Mouse (Mus musculus) cerebral cortex, adult 2 months (tissue): ENCODE measurements around the gene Dlg2.

ENCODE experiments used
- WGBS: fragments of 180-500 bp; shearing (Covaris S2); methylation state at CpG from one replicate; pipeline ENCODE4 v1.1.7; 2018; 5-methylcytosine and 5-hydroxymethylcytosine counted together

Gene Dlg2

GRCm38 (mm10) chr7:90553399-90553798 is 76.9 kb downstream of the Dlg2 start:
- WGBS = 71% methylated on average over 6 of the region's 6 CpGs

- 98% methylated on average over 2 of the region's 2 CpGs for WGBS
Measured at GRCm38 (mm10) chr7:90554421-90554820, 77.9 kb downstream of the Dlg2 start.

GRCm38 (mm10) chr7:90569130-90569529 is 92.7 kb downstream of the Dlg2 start:
- 54% methylated on average over 7 of the region's 7 CpGs for WGBS

- WGBS = 56% methylated on average over 2 of the region's 2 CpGs
Measured at GRCm38 (mm10) chr7:90587795-90588194, 111.3 kb downstream of the Dlg2 start.

- WGBS = 90% methylated on average over 1 of the region's 1 CpGs
Measured at GRCm38 (mm10) chr7:90588318-90588717, 111.8 kb downstream of the Dlg2 start.

- WGBS = 63% methylated on average over 2 of the region's 2 CpGs
Measured at GRCm38 (mm10) chr7:90609764-90610163, 133.3 kb downstream of the Dlg2 start.

GRCm38 (mm10) chr7:90630546-90630945 is 154.1 kb downstream of the Dlg2 start:
- 54% methylated on average over 3 of the region's 3 CpGs for WGBS

- WGBS = 88% methylated on average over 1 of the region's 1 CpGs
Measured at GRCm38 (mm10) chr7:90649512-90649911, 173.0 kb downstream of the Dlg2 start.

- WGBS = 58% methylated on average over 6 of the region's 6 CpGs
Measured at GRCm38 (mm10) chr7:90651128-90651527, 174.7 kb downstream of the Dlg2 start.

- WGBS = 60% methylated on average over 2 of the region's 2 CpGs
Measured at GRCm38 (mm10) chr7:90651611-90652010, 175.1 kb downstream of the Dlg2 start.

- 62% methylated on average over 3 of the region's 3 CpGs for WGBS
Measured at GRCm38 (mm10) chr7:90658593-90658992, 182.1 kb downstream of the Dlg2 start.

- WGBS = 46% methylated on average over 7 of the region's 7 CpGs
Measured at GRCm38 (mm10) chr7:90696181-90696950, 219.9 kb downstream of the Dlg2 start.

- 50% methylated on average over 7 of the region's 7 CpGs for WGBS
Measured at GRCm38 (mm10) chr7:90703163-90703852, 226.8 kb downstream of the Dlg2 start.

GRCm38 (mm10) chr7:90703951-90704350 is 227.5 kb downstream of the Dlg2 start:
- 58% methylated on average over 1 of the region's 1 CpGs for WGBS

GRCm38 (mm10) chr7:90734086-90734485 is 257.6 kb downstream of the Dlg2 start:
- 61% methylated on average over 3 of the region's 3 CpGs for WGBS

- 42% methylated on average over 1 of the region's 1 CpGs for WGBS
Measured at GRCm38 (mm10) chr7:90736369-90736768, 259.9 kb downstream of the Dlg2 start.

GRCm38 (mm10) chr7:90748636-90749035 is 272.2 kb downstream of the Dlg2 start:
- 55% methylated on average over 1 of the region's 1 CpGs for WGBS

GRCm38 (mm10) chr7:90787945-90788344 is 311.5 kb downstream of the Dlg2 start:
- 97% methylated on average over 1 of the region's 1 CpGs for WGBS

GRCm38 (mm10) chr7:90791522-90791921 is 315.1 kb downstream of the Dlg2 start:
- 39% methylated on average over 1 of the region's 1 CpGs for WGBS

GRCm38 (mm10) chr7:90825640-90826039 is 349.2 kb downstream of the Dlg2 start:
- 50% methylated on average over 3 of the region's 3 CpGs for WGBS

GRCm38 (mm10) chr7:90841276-90841675 is 364.8 kb downstream of the Dlg2 start:
- WGBS = 37% methylated on average over 4 of the region's 4 CpGs

- WGBS = 50% methylated on average over 5 of the region's 5 CpGs
Measured at GRCm38 (mm10) chr7:90843345-90844293, 367.1 kb downstream of the Dlg2 start.
